Mouse (Mus musculus): ENCODE data around the gene Evi5.

Gene Evi5

GRCm38 (mm10) chr5:107703207-107703763 is 171.6 kb downstream of the Evi5 start:
- no peak for DNase-seq

GRCm38 (mm10) chr5:107701658-107702057 is 173.2 kb downstream of the Evi5 start:
- DNase-seq, result no peak

GRCm38 (mm10) chr5:107700873-107701272 is 174.0 kb downstream of the Evi5 start:
- no peak for DNase-seq

GRCm38 (mm10) chr5:107698888-107699287 is 176.0 kb downstream of the Evi5 start:
- no peak for DNase-seq

- DNase-seq, result no peak
These were observed 179.9 kb downstream of the Evi5 start for GRCm38 (mm10) chr5:107695019-107695418.
